Mouse (Mus musculus) forebrain, embryonic 16.5 days (tissue): Measurements from ENCODE around the gene Stmn1. TPM values are rescaled to one million over a fixed set of nuclear protein-coding genes. Genes with fewer than 3 reads are reported as not detected.

ENCODE experiments used
- ATAC-seq: fragments of 200-750 bp; cut with Nextera tagmentation; 2 replicates; pipeline ENCODE4 v1.8.0; 2017; ENCODE audit warnings: mild to moderate bottlenecking, moderate library complexity
- H3K27ac ChIP-seq: fragments of 300-500 bp; sonication (generic); 2 replicates; pipeline ENCODE4 v1.5.1; 2014; ENCODE audit warnings: low read length, control low read depth
- H3K27me3 ChIP-seq: fragments of 300-500 bp; sonication (generic); replicated peaks from 2 replicates; pipeline ENCODE4 v1.6.1; 2014; ENCODE audit warnings: low read length; ENCODE audit not compliant: control insufficient read depth, insufficient read depth
- H3K36me3 ChIP-seq: fragments of 300-500 bp; sonication (generic); 2 replicates; pipeline ENCODE4 v1.6.1; 2014; ENCODE audit not compliant: control insufficient read depth, insufficient read depth
- H3K4me1 ChIP-seq: fragments of 300-500 bp; sonication (generic); replicated peaks from 2 replicates; pipeline ENCODE4 v1.6.1; 2014; ENCODE audit warnings: low read length; ENCODE audit not compliant: control insufficient read depth, insufficient read depth
- H3K4me2 ChIP-seq: fragments of 300-500 bp; sonication (generic); 2 replicates; pipeline ENCODE4 v1.6.1; 2014; ENCODE audit warnings: mild to moderate bottlenecking, low read length, control low read depth
- H3K4me3 ChIP-seq: fragments of 300-500 bp; sonication (generic); replicated peaks from 2 replicates; pipeline ENCODE4 v1.5.1; 2014; ENCODE audit warnings: mild to moderate bottlenecking, low read length, control low read depth
- H3K9ac ChIP-seq: fragments of 300-500 bp; sonication (generic); replicated peaks from 2 replicates; pipeline ENCODE4 v1.6.1; 2014; ENCODE audit warnings: low read depth, low read length, control low read depth
- H3K9me3 ChIP-seq: fragments of 300-500 bp; sonication (generic); 2 replicates; pipeline ENCODE4 v1.6.1; 2016; ENCODE audit warnings: low read length; ENCODE audit not compliant: control insufficient read depth
- WGBS: fragments of 180-500 bp; shearing (Covaris S2); extraction: QIAGEN DNeasy Blood & Tissue Kit; methylation state at CpG from one replicate; pipeline ENCODE4 v1.1.7; 2014; 5-methylcytosine and 5-hydroxymethylcytosine counted together
- polyA plus RNA-seq: library from polyadenylated mRNA; unstranded; fragments of >200 nt; fragmentation: Nextera tagmentation; extraction: Ambion mirVana; gene quantifications from 2 replicates; pipeline ENCODE4 v1.2.1, GENCODE M21; 2015

The Stmn1 gene
- polyA plus RNA-seq, 1 experiment from 2014 or later = 7,901 TPM

DNA sequence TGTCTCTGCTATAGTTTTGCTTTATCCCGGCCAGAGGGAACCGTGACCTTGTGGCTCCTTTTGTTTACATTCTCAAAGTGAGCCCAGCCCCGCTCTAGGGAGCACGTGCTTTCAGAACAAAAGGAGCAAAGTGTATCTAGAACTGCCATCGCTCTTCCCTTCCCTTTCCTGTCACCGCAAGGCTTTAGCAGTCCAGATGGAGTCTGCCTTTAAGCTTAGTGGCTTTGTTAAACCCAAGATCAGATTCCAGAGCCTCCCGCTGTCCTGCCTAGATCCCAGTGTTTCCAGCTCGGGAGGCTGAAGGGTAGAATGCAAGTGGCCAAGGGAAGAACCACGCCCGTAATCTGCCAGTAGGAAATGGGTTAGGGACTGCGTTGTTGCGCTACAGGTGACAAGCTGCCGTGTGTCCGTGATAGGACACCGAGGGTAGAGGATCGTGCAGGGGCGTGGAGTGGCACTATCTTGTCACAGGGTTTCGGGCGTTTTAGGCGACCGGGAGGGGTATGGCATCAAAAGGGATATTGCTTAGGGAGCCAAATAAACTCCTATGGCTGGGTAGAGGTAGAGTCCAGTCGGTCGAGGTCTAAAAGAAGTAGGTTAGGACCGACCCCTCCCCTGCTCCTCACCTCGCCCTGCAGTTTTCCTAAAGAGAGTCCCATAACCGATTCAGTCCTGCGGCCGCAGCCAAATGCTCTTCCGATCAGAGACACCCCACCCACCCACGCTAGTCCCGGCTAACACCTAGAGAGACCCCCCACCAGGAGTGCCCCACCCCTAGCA, 495 bp upstream of the Stmn1 start:
- H3K4me3 ChIP-seq = peak overlapping the region; percentile 98
- under 1% methylated on average over 31 of the region's 31 CpGs for WGBS
- H3K27me3 ChIP-seq = no peaks in the 10 kb centered on the region
- H3K4me2 ChIP-seq = peak overlapping the region; percentile 86
- H3K4me1 ChIP-seq = peaks cover 36% of the 10 kb centered on the region
- ATAC-seq = peak; percentile 14
- peaks cover 17% of the 10 kb centered on the region for H3K36me3 ChIP-seq
- peak overlapping the region; percentile 100 for H3K27ac ChIP-seq
- no peaks in the 10 kb centered on the region for H3K9me3 ChIP-seq
- peak overlapping the region; percentile 100 for H3K9ac ChIP-seq

DNA sequence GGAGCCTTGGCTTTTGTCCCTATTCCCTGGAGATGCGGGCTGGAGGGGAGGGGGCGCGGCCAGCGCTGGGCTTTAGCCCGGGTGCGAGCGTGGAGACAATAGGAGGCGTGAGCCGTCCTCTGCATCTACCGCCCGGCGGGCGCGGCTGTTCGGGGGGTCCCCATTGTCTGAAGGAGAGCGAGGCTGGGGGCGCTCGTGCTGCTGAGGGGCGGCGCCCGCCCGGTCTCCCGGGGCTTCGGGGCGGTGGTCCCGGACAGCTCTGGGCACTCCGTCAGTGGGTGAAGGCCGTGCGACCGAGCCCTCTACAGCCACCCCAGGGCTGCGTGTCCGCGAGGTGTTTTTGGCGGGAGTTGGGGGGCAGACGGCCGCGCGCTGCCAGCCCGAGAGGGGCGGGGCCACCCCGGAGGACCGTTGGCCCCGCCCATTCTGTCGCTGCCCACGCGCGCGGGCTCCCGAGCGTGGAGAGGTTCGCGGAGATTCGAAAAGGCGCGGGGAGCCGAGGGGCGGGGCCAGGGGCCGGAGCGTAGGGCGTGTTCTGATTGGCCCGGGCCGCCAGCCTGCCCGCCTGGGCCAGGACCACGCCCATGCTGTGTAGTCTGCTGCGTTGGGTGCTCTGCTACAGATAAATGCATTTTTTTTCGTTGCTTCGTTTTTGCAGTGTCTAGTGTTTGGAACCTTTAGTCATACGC, 602 bp downstream of the Stmn1 start:
- Histone ChIP-seq H3K4me2 (peak overlapping the region; percentile 89), H3K27ac (peak overlapping the region; percentile 100), H3K9ac (peak overlapping the region; percentile 100), H3K36me3 (peaks cover 23% of the 10 kb centered on the region), H3K4me1 (peaks cover 43% of the 10 kb centered on the region), H3K27me3 (no peaks in the 10 kb centered on the region), H3K4me3 (peak overlapping the region; percentile 98), H3K9me3 (no peaks in the 10 kb centered on the region)
- peak; percentile 81 for ATAC-seq
- WGBS = 0% methylated on average over 46 of the region's 68 CpGs

DNA sequence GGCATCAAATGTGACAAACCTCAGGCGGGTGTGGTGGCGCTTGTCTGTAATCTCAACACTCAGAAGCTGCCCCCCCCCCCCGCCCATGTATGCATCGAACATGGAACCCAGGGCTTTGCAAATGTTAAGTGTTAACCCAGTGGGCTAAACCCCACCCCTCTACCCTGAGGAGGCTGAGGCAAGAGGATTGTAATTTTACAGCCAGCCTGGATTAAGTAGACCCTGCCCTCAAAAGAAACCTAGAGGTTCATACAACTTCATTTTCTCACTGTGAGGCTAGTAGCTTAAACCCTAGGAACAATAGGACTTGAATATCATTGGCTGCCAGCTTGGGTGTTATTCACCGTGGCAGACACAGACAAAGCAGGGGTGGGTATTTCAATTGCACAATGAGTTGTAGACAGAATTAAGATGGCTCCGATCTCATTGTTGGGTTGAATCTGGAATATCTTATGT, 1.2 kb downstream of the Stmn1 start:
- ATAC-seq = peak; percentile 9
- Histone ChIP-seq H3K4me3 (peak overlapping the region; percentile 98), H3K9me3 (no peaks in the 10 kb centered on the region), H3K4me2 (peak overlapping the region; percentile 89), H3K4me1 (peaks cover 49% of the 10 kb centered on the region), H3K36me3 (peaks cover 25% of the 10 kb centered on the region), H3K27me3 (no peaks in the 10 kb centered on the region), H3K9ac (peak overlapping the region; percentile 100), H3K27ac (peak overlapping the region; percentile 100)
- WGBS = under 1% methylated on average over 6 of the region's 6 CpGs

DNA sequence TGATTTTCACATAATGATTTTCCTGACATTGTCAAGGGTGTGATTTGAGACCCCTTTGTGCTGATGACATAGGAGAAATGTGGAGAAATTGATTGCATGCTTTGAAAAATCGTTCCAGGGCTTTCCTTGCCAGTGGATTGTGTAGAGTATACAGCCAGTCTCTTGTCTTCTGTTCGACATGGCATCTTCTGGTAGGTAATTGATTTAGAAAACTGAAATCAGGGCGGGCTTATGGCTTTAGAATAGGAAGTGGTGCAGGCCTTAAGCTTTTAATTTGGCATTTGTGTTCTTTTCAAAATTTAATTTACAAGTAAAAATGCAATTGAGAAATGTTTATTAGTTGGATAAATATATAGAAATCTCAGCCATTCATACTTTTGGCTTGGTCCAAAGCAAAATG, 1.9 kb downstream of the Stmn1 start:
- 17% methylated on average over 3 of the region's 3 CpGs for WGBS
- Histone ChIP-seq H3K27me3 (no peaks in the 10 kb centered on the region), H3K4me3 (peak overlapping the region; percentile 98), H3K4me1 (peaks cover 54% of the 10 kb centered on the region), H3K9ac (peak overlapping the region; percentile 100), H3K4me2 (peak overlapping the region; percentile 89), H3K36me3 (peaks cover 27% of the 10 kb centered on the region), H3K27ac (peak overlapping the region; percentile 100), H3K9me3 (no peaks in the 10 kb centered on the region)
- no peak for ATAC-seq

DNA sequence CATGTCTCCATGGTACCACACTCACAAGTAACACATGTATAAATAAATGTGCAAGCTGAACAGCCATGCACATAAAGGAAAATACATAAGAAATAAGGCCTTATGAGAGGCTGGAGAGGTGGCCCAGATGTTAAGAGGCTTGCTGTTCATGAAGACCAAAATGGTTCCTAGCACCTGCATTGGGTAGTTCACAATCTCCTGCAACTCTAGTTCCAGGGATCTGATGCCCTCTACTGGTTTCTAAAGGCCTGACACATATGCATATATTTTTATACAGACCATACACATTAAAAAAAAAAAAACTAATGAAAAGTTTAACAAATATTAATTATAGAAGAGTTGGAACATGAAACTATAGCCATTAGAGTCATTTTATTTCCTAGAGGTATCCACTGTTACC, 3.3 kb downstream of the Stmn1 start:
- Histone ChIP-seq H3K4me2 (peak overlapping the region; percentile 89), H3K4me1 (peaks cover 47% of the 10 kb centered on the region), H3K9me3 (no peaks in the 10 kb centered on the region), H3K4me3 (peak overlapping the region; percentile 98), H3K27ac (peak overlapping the region; percentile 71; the same call in 1 of the 2 replicates), H3K9ac (peak overlapping the region; percentile 54; the same call in 1 of the 2 replicates), H3K27me3 (no peaks in the 10 kb centered on the region), H3K36me3 (peaks cover 38% of the 10 kb centered on the region)
- ATAC-seq = no peak

DNA sequence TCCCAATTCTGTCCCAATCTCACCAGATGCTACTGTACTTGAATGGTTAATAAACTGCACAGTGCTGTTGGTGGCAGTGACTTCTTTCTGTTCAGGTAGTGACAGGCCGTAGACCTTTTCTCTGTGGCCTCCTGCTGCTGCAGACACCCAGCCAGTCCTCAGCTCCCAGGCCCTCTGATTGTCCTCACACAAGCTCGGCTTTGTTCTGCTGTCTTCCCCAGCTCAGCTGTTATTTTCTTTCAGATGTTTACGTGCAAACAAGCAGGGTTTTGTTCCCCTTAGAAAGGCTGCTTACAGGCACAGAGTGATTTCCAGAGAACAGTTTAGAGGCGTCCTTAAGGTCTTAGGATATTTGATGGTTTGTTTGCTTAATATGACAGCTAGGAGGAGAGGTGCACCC, 5.6 kb downstream of the Stmn1 start:
- WGBS = 32% methylated on average over 4 of the region's 4 CpGs
- H3K27ac ChIP-seq = 0 out of 2 replicates have a peak overlapping the region, but pooled peaks have one; percentile 2
- no peaks in the 10 kb centered on the region for H3K9me3 ChIP-seq
- no peaks in the 10 kb centered on the region for H3K27me3 ChIP-seq
- no peak overlapping the region for H3K4me2 ChIP-seq
- peaks cover 46% of the 10 kb centered on the region for H3K36me3 ChIP-seq
- H3K4me3 ChIP-seq = no peak overlapping the region
- H3K9ac ChIP-seq = no peak overlapping the region
- no peak for ATAC-seq
- peaks cover 47% of the 10 kb centered on the region for H3K4me1 ChIP-seq

DNA sequence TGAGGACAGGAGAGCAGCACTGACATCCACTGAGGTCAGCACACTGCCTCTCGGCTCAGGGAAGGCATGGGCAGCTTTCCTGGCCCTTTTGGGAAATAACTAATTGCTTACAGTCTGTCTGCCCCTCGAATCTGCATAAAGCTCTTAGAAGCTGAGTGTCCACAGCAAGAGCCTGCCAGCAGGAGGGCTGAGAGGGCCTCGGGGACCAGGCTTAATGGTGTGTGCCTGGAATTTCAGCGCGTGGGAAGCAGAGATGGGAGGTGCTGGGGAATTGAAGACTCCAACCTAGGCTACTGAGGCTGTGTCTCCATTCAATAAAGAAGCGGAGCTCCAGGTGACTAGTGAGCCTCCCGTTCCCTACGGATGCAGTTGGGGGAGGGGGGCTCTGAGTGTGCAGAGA, 6.1 kb downstream of the Stmn1 start:
- Histone ChIP-seq H3K36me3 (peaks cover 46% of the 10 kb centered on the region), H3K9ac (no peak overlapping the region), H3K9me3 (no peaks in the 10 kb centered on the region), H3K27me3 (no peaks in the 10 kb centered on the region), H3K4me1 (peaks cover 47% of the 10 kb centered on the region), H3K27ac (no peak overlapping the region), H3K4me2 (no peak overlapping the region), H3K4me3 (no peak overlapping the region)
- ATAC-seq = no peak
- WGBS = 35% methylated on average over 8 of the region's 8 CpGs

DNA sequence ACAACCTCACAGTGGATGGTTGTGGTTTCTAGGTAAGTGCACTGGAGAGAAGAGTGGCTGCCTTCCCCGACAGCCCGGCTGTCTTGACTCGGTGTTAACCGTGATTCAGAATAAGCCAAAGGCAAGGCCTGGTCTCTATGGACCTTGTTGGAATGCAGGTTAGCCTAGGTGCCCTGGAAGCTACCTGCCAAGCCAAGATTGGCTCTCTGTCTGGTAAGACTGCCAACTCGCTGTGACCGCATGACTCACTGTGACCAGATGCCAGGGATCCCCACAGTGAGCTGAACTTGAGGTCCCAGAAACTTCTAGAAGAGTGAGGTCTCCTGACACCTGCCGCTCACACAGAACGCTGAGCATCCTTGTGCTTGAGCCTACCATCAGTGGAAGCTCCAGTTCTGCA, 8.8 kb downstream of the Stmn1 start:
- WGBS = 87% methylated on average over 8 of the region's 8 CpGs
- no peak for ATAC-seq
- H3K9ac ChIP-seq = no peak overlapping the region
- no peaks in the 10 kb centered on the region for H3K9me3 ChIP-seq
- peaks cover 36% of the 10 kb centered on the region for H3K36me3 ChIP-seq
- no peak overlapping the region for H3K4me2 ChIP-seq
- no peak overlapping the region for H3K4me3 ChIP-seq
- peak overlapping the region; percentile 0; the same call in 1 of the 2 replicates for H3K27ac ChIP-seq
- H3K27me3 ChIP-seq = no peaks in the 10 kb centered on the region
- peaks cover 38% of the 10 kb centered on the region for H3K4me1 ChIP-seq

DNA sequence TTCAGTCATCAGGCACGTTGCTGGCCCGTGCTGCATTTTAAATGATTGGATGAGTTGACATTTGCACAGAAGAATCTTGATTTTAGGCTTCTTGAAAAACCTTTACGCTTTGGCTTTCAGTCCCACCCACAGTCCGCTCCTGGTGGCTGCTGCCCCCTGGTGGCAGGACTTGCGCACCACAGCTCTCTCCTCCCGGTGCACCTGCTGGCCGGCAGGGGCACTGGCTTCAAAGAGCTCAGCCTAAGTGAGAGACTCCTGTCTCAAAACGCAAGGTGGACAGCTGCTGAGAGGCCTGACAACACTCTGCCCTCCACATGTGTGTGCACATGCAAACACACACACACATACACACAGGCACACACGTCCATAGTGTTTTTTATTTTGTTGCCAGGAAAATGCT, 9.9 kb downstream of the Stmn1 start:
- Histone ChIP-seq H3K4me3 (no peak overlapping the region), H3K27ac (peak overlapping the region; percentile 54), H3K27me3 (0 out of 2 replicates have a peak, but pooled peaks cover 2% of the 10 kb centered on the region), H3K9ac (0 out of 2 replicates have a peak overlapping the region, but pooled peaks have one; percentile 19), H3K4me1 (peaks cover 26% of the 10 kb centered on the region), H3K9me3 (no peaks in the 10 kb centered on the region), H3K36me3 (peaks cover 26% of the 10 kb centered on the region), H3K4me2 (no peak overlapping the region)
- peak; percentile 77 for ATAC-seq
- WGBS = 5% methylated on average over 9 of the region's 9 CpGs
